Mouse (Mus musculus) heart, postnatal 25 days (tissue): ENCODE results near the gene Matn1. TPM values are rescaled to one million over a fixed set of nuclear protein-coding genes. Genes with fewer than 3 reads are reported as not detected.

Experiments
- DNase-seq: peaks from one replicate; pipeline ENCODE4 v3.0.0; 2022; ENCODE audit warnings: low spot score
- intact Hi-C: fragments of 180-260 bp; cut with DNase I; formaldehyde crosslinking; loops from one replicate; pipeline ENCODE4 v1.15.1; 2025
- total RNA-seq, 2 experiments: library from RNA; stranded (reverse); gene quantifications; 2 replicates each; pipeline ENCODE4 v1.2.3; 2021

Matn1 gene
- total RNA-seq, 2 experiments from 2014 or later = not detected

- intact Hi-C loops = no loop called here
- peak; percentile 24 for DNase-seq
Measured at GRCm38 (mm10) chr4:130972421-130972829, 28.2 kb downstream of the Matn1 start.

GRCm38 (mm10) chr4:130973332-130974263, 29.4 kb downstream of the Matn1 start:
- no peak for DNase-seq
- intact Hi-C loops = no loop called here

GRCm38 (mm10) chr4:130978981-130979380, 34.8 kb downstream of the Matn1 start:
- intact Hi-C loops = no loop called here
- DNase-seq = peak; percentile 35

- no peak for DNase-seq
- intact Hi-C loops = no loop called here
Measured at GRCm38 (mm10) chr4:130984416-130985182, 40.4 kb downstream of the Matn1 start.

GRCm38 (mm10) chr4:130987046-130987445, 42.9 kb downstream of the Matn1 start:
- DNase-seq = no peak
- intact Hi-C loops = no loop called here

- DNase-seq = no peak
- intact Hi-C loops = no loop called here
Measured at GRCm38 (mm10) chr4:130988219-130988839, 44.1 kb downstream of the Matn1 start.

GRCm38 (mm10) chr4:130989146-130989545, 45.0 kb downstream of the Matn1 start:
- intact Hi-C loops = no loop called here
- DNase-seq = no peak

GRCm38 (mm10) chr4:130990966-130991365, 46.8 kb downstream of the Matn1 start:
- intact Hi-C loops = no loop called here
- DNase-seq = no peak

- intact Hi-C loops = no loop called here
- DNase-seq = no peak
Measured at GRCm38 (mm10) chr4:130994556-130994955, 50.4 kb downstream of the Matn1 start.

GRCm38 (mm10) chr4:130999744-131000527, 55.8 kb downstream of the Matn1 start:
- no peak for DNase-seq
- intact Hi-C loops = no loop called here

GRCm38 (mm10) chr4:131000614-131001178, 56.5 kb downstream of the Matn1 start:
- no peak for DNase-seq
- intact Hi-C loops = no loop called here

Other genes starting within 250 kb of the Matn1 start
- gene Sdc3, start 151.8 kb upstream of the Matn1 start, total RNA-seq = 10 to 100 TPM; 37.7 to 41.9 TPM
- gene Laptm5, start 31.3 kb upstream of the Matn1 start, total RNA-seq = 10 to 100 TPM; 17.8 to 18.4 TPM